Mouse (Mus musculus) olfactory bulb, adult 2 months (tissue): Measurements from ENCODE around the gene Vamp8. TPM values are rescaled to one million over a fixed set of nuclear protein-coding genes. Genes with fewer than 3 reads are reported as not detected.

Experiments
- H3K27ac ChIP-seq: fragments of 200-500 bp; 2 replicates; pipeline ENCODE4 v1.5.1; 2012; ENCODE audit warnings: low read depth, low read length; ENCODE audit not compliant: insufficient read depth
- H3K4me1 ChIP-seq: fragments of 200-500 bp; 2 replicates; pipeline ENCODE4 v1.6.1; 2012; ENCODE audit warnings: low read length; ENCODE audit not compliant: control insufficient read depth, insufficient read depth
- H3K4me3 ChIP-seq: fragments of 200-500 bp; 2 replicates; pipeline ENCODE4 v1.5.1; 2012; ENCODE audit warnings: mild to moderate bottlenecking, low read depth, low read length, moderate library complexity; ENCODE audit not compliant: insufficient read depth
- CTCF ChIP-seq: fragments of 200-500 bp; IDR thresholded peaks from 2 replicates; pipeline ENCODE4 v1.5.1; 2012; ENCODE audit warnings: low read depth, mild to moderate bottlenecking, low read length, moderate library complexity; ENCODE audit not compliant: insufficient read depth
- POLR2A ChIP-seq: fragments of 200-500 bp; IDR thresholded peaks from 2 replicates; pipeline ENCODE4 v1.6.1; 2012; ENCODE audit warnings: mild to moderate bottlenecking, low read depth, low read length, moderate library complexity; ENCODE audit not compliant: insufficient read depth
- WGBS: fragments of 180-500 bp; shearing (Covaris S2); methylation state at CpG from one replicate; pipeline ENCODE4 v1.1.7; 2018; 5-methylcytosine and 5-hydroxymethylcytosine counted together
- polyA plus RNA-seq: library from polyadenylated mRNA; stranded (reverse); fragments of >200 nt; gene quantifications from 2 replicates; pipeline ENCODE4 v1.2.4, GENCODE M21; 2012; ENCODE audit warnings: low replicate concordance; ENCODE audit not compliant: missing spikeins, insufficient read depth, insufficient read length

The Vamp8 gene
- polyA plus RNA-seq, 1 experiment, result not detected

GRCm38 (mm10) chr6:72350214-72350613, 40.3 kb downstream of the Vamp8 start:
- Histone ChIP-seq H3K27ac (no peak overlapping the region), H3K4me3 (no peak overlapping the region), H3K4me1 (peaks cover 10% of the 10 kb centered on the region)
- 89% methylated on average over 2 of the region's 2 CpGs for WGBS
- TF ChIP-seq POLR2A (no peak), CTCF (no peak)

- no peak overlapping the region for H3K27ac ChIP-seq
- TF ChIP-seq CTCF (no peak), POLR2A (no peak)
- peaks cover 7% of the 10 kb centered on the region for H3K4me1 ChIP-seq
- WGBS, result 75% methylated on average over 10 of the region's 10 CpGs
- no peak overlapping the region for H3K4me3 ChIP-seq
Observed at GRCm38 (mm10) chr6:72348411-72348810, 42.1 kb downstream of the Vamp8 start.

- under 1% methylated on average over 72 of the region's 72 CpGs for WGBS
- no peak for TF ChIP-seq CTCF
- peak; percentile 41; the same call in 1 of the 2 replicates for TF ChIP-seq POLR2A
- H3K4me3 ChIP-seq, result peak within 1 kb of the TSS; percentile 92
- H3K4me1 ChIP-seq, result peaks cover 7% of the 10 kb centered on the region
- peak within 1 kb of the TSS; percentile 60 for H3K27ac ChIP-seq
Observed at GRCm38 (mm10) chr6:72347166-72347941, 43.1 kb downstream of the Vamp8 start, which contains the start of gene 0610030E20Rik. TSS of gene 0610030E20Rik (plus strand) at chr6:72347317.

GRCm38 (mm10) chr6:72346261-72346660, 44.2 kb downstream of the Vamp8 start:
- Histone ChIP-seq H3K27ac (no peak overlapping the region), H3K4me1 (peaks cover 7% of the 10 kb centered on the region), H3K4me3 (no peak overlapping the region)
- TF ChIP-seq CTCF (no peak), POLR2A (no peak)
- WGBS, result 80% methylated on average over 4 of the region's 4 CpGs

- Histone ChIP-seq H3K4me3 (no peak overlapping the region), H3K27ac (no peak overlapping the region), H3K4me1 (peaks cover 7% of the 10 kb centered on the region)
- TF ChIP-seq CTCF (no peak), POLR2A (no peak)
- 42% methylated on average over 6 of the region's 6 CpGs for WGBS
Observed at GRCm38 (mm10) chr6:72345633-72346032, 44.9 kb downstream of the Vamp8 start.

GRCm38 (mm10) chr6:72345074-72345567, 45.4 kb downstream of the Vamp8 start, which contains the start of gene Usp39:
TSS of gene Usp39 (minus strand) at chr6:72345184.
- under 1% methylated on average over 30 of the region's 30 CpGs for WGBS
- TF ChIP-seq CTCF, result no peak
- peak; percentile 75 for TF ChIP-seq POLR2A
- Histone ChIP-seq H3K4me3 (peak within 1 kb of the TSS; percentile 92), H3K4me1 (peaks cover 7% of the 10 kb centered on the region), H3K27ac (peak within 1 kb of the TSS; percentile 87)

- under 1% methylated on average over 42 of the region's 42 CpGs for WGBS
- Histone ChIP-seq H3K27ac (no peak overlapping the region), H3K4me1 (peaks cover 7% of the 10 kb centered on the region), H3K4me3 (peak overlapping the region; percentile 92)
- no peak for TF ChIP-seq CTCF
- no peak for TF ChIP-seq POLR2A
Observed at GRCm38 (mm10) chr6:72344396-72345073, 46.0 kb downstream of the Vamp8 start.

- 66% methylated on average over 2 of the region's 2 CpGs for WGBS
- no peak overlapping the region for H3K4me3 ChIP-seq
- TF ChIP-seq POLR2A, result no peak
- no peak for TF ChIP-seq CTCF
- H3K27ac ChIP-seq, result no peak overlapping the region
- H3K4me1 ChIP-seq, result no peaks in the 10 kb centered on the region
Observed at GRCm38 (mm10) chr6:72340481-72340880, 50.0 kb downstream of the Vamp8 start.

Other genes starting within 250 kb of the Vamp8 start
- not detected in 2 replicates for gene Atoh8, start 155.1 kb downstream of the Vamp8 start, polyA plus RNA-seq
- not detected in 2 replicates for gene Sftpb, start 86.1 kb downstream of the Vamp8 start, polyA plus RNA-seq
- gene Usp39, start 45.5 kb downstream of the Vamp8 start, polyA plus RNA-seq, result not detected in 2 replicates
- not detected in 2 replicates for gene 0610030E20Rik, start 43.4 kb downstream of the Vamp8 start, polyA plus RNA-seq
- not detected in 2 replicates for gene Tmem150a, start 35.3 kb downstream of the Vamp8 start, polyA plus RNA-seq
- gene Rnf181, start 23.7 kb downstream of the Vamp8 start, polyA plus RNA-seq, result not detected in 2 replicates
- not detected in 2 replicates for gene Vamp5, start 10.2 kb downstream of the Vamp8 start, polyA plus RNA-seq
- not detected in 2 replicates for gene Ggcx, start 23.6 kb upstream of the Vamp8 start, polyA plus RNA-seq
- 274 and 557 TPM in 2 replicates for gene Mat2a, start 48.9 kb upstream of the Vamp8 start, polyA plus RNA-seq
- gene Sh2d6, start 131.0 kb upstream of the Vamp8 start, polyA plus RNA-seq, result not detected in 2 replicates
- not detected in 2 replicates for gene Capg, start 153.7 kb upstream of the Vamp8 start, polyA plus RNA-seq
- not detected in 2 replicates for gene Elmod3, start 207.7 kb upstream of the Vamp8 start, polyA plus RNA-seq
- not detected in 2 replicates for gene Retsat, start 207.8 kb upstream of the Vamp8 start, polyA plus RNA-seq
- not detected in 2 replicates for gene Tgoln1, start 226.3 kb upstream of the Vamp8 start, polyA plus RNA-seq